Comparison of ENCODE assay signal across 45 mouse cellular contexts in genomic region chr7:139968428-139968827, GRCm38 (mm10). TPM values are rescaled to one million over a fixed set of nuclear protein-coding genes. Genes with fewer than 3 reads are reported as not detected.
DNase-seq lines count a peak whose midpoint lies in the region; ATAC-seq lines count a peak whose summit lies in the region.
"Had no signal": no experiment of that assay in that cellular context is flagged by ENCODE, and none has a peak within 500 bp of the region (broad histone marks: within the 10 kb centered on the region; RNA-seq: fewer than 3 reads in every experiment).

No protein-coding gene starts in this region.

- no peak overlapping the region for H3K4me2 ChIP-seq in midbrain, embryonic 11.5 days
- no peak overlapping the region for H3K4me2 ChIP-seq in midbrain, embryonic 16.5 days (ENCODE audit: low read length)
- H3K4me2 ChIP-seq: embryonic facial prominence, embryonic 15.5 days; forebrain, embryonic 12.5 days; heart, embryonic 15.5 days; hindbrain, embryonic 14.5 days; kidney, embryonic 15.5 days; limb, embryonic 12.5 days; liver, embryonic 15.5 days; lung, embryonic 14.5 days; midbrain, embryonic 12.5 days had no signal

- DNase-seq in midbrain, embryonic 11.5 days (ENCODE audit: low spot score, missing footprints) = peak; percentile 61
- DNase-seq in CD4-positive helper T cell, adult 2 months (ENCODE audit: low read depth, low spot score) = peak; percentile 88
- peak; percentile 80 for DNase-seq in T-cell, adult 2 months (ENCODE audit: low spot score)
- DNase-seq in natural killer cell, adult 2 months (ENCODE audit: low spot score in 2 of 2) = peak; percentile 81 to 87
- no peak for DNase-seq in urinary bladder, postnatal 4 days (ENCODE audit: low spot score in 2 of 2)
- DNase-seq in left cerebral cortex, adult 11 months (ENCODE audit: low spot score) = no peak
- DNase-seq: adrenal gland, postnatal 36 days; cerebellum, adult 2 months; cerebellum, postnatal 14 days; gastrocnemius, postnatal 25 days; heart, adult 11 months; heart, postnatal 4 days; kidney, adult 18-20 months; kidney, postnatal 25 days; lung, embryonic 14.5 days; lung, postnatal 14 days; thymus, postnatal 4 days had no signal

- peaks cover 2% of the 10 kb centered on the region; the same call in 1 of the 2 replicates for H3K27me3 ChIP-seq in midbrain, embryonic 11.5 days (ENCODE audit: control insufficient read depth, insufficient read depth, low read length)
- no peaks in the 10 kb centered on the region for H3K27me3 ChIP-seq in midbrain, embryonic 16.5 days (ENCODE audit: control insufficient read depth, insufficient read depth, low read depth, low read length)
- H3K27me3 ChIP-seq: embryonic facial prominence, embryonic 15.5 days; Patski had no signal

- H3K4me3 ChIP-seq in midbrain, embryonic 11.5 days (ENCODE audit: low read depth, low read length) = no peak overlapping the region
- no peak overlapping the region for H3K4me3 ChIP-seq in midbrain, embryonic 16.5 days (ENCODE audit: low read depth, low read length)
- H3K4me3 ChIP-seq: embryonic facial prominence, embryonic 10.5 days; embryonic facial prominence, embryonic 15.5 days; forebrain, embryonic 12.5 days; heart, embryonic 10.5 days; heart, embryonic 15.5 days; kidney, embryonic 15.5 days; left cerebral cortex, adult 2 months; limb, embryonic 12.5 days; liver, embryonic 15.5 days; midbrain, embryonic 12.5 days had no signal

- H3K27ac ChIP-seq in midbrain, embryonic 11.5 days (ENCODE audit: low read depth, low read length) = no peak overlapping the region
- no peak overlapping the region for H3K27ac ChIP-seq in midbrain, embryonic 16.5 days (ENCODE audit: low read length)
- H3K27ac ChIP-seq: embryonic facial prominence, embryonic 10.5 days; embryonic facial prominence, embryonic 15.5 days; forebrain, embryonic 12.5 days; heart, embryonic 10.5 days; heart, embryonic 15.5 days; hindbrain, embryonic 14.5 days; kidney, embryonic 15.5 days; left cerebral cortex, adult 2 months; limb, embryonic 12.5 days; liver, embryonic 15.5 days; midbrain, embryonic 12.5 days had no signal

- no peak for ATAC-seq in midbrain, embryonic 11.5 days (ENCODE audit: low FRiP score)
- ATAC-seq in midbrain, embryonic 16.5 days = no peak
- no peak for ATAC-seq in megakaryocyte, adult 5-6 weeks (ENCODE audit: poor library complexity, severe bottlenecking)
- ATAC-seq: Patski had no signal

- H3K4me1 ChIP-seq in midbrain, embryonic 11.5 days (ENCODE audit: control insufficient read depth, insufficient read depth, low read length) = no peaks in the 10 kb centered on the region
- no peaks in the 10 kb centered on the region for H3K4me1 ChIP-seq in midbrain, embryonic 16.5 days (ENCODE audit: control insufficient read depth, insufficient read depth, low read length)
- H3K4me1 ChIP-seq: heart, embryonic 10.5 days; heart, embryonic 15.5 days; kidney, embryonic 15.5 days; liver, embryonic 15.5 days; midbrain, embryonic 12.5 days had no signal

- 57% methylated on average over 5 of the region's 5 CpGs for WGBS in midbrain, embryonic 11.5 days
- WGBS in midbrain, embryonic 16.5 days = 49% methylated on average over 5 of the region's 5 CpGs

- no peak overlapping the region for H3K9ac ChIP-seq in midbrain, embryonic 11.5 days (ENCODE audit: low read length)
- no peak overlapping the region for H3K9ac ChIP-seq in midbrain, embryonic 16.5 days (ENCODE audit: low read depth, low read length)
- H3K9ac ChIP-seq: embryonic facial prominence, embryonic 15.5 days; forebrain, embryonic 12.5 days; heart, embryonic 15.5 days; hindbrain, embryonic 14.5 days; kidney, embryonic 15.5 days; limb, embryonic 12.5 days; liver, embryonic 15.5 days; lung, embryonic 14.5 days; midbrain, embryonic 12.5 days had no signal

- no peaks in the 10 kb centered on the region for H3K36me3 ChIP-seq in midbrain, embryonic 11.5 days (ENCODE audit: control insufficient read depth, insufficient read depth, low read length)
- no peaks in the 10 kb centered on the region for H3K36me3 ChIP-seq in midbrain, embryonic 16.5 days (ENCODE audit: control insufficient read depth, insufficient read depth, low read length)
- H3K36me3 ChIP-seq: embryonic facial prominence, embryonic 10.5 days; embryonic facial prominence, embryonic 15.5 days; forebrain, embryonic 12.5 days; heart, embryonic 10.5 days; heart, embryonic 15.5 days; kidney, embryonic 15.5 days; limb, embryonic 12.5 days; liver, embryonic 15.5 days; midbrain, embryonic 12.5 days had no signal

- H3K9me3 ChIP-seq in midbrain, embryonic 11.5 days (ENCODE audit: control insufficient read depth, low read length) = no peaks in the 10 kb centered on the region
- no peaks in the 10 kb centered on the region for H3K9me3 ChIP-seq in midbrain, embryonic 16.5 days (replicated peaks; ENCODE audit: control insufficient read depth, low read length, poor library complexity, severe bottlenecking)
- H3K9me3 ChIP-seq: embryonic facial prominence, embryonic 10.5 days; embryonic facial prominence, embryonic 15.5 days; forebrain, embryonic 12.5 days; heart, embryonic 10.5 days; heart, embryonic 15.5 days; kidney, embryonic 15.5 days; limb, embryonic 12.5 days; liver, embryonic 15.5 days; midbrain, embryonic 12.5 days had no signal

RNA-seq across cellular contexts. Expression of gene 6430531B16Rik, which starts 10.1 kb away (rescaled TPM):
- polyA plus RNA-seq in midbrain, embryonic 11.5 days (2014; fragmentation: Nextera tagmentation; extraction: Ambion mirVana) = 0.34 and 1.2 TPM in 2 replicates
- 0.95 and 1.0 TPM in 2 replicates for polyA plus RNA-seq in midbrain, embryonic 16.5 days (2015; fragmentation: Nextera tagmentation; extraction: Ambion mirVana)
- 1.1 and 1.2 TPM in 2 replicates for total RNA-seq in megakaryocyte, adult 5-6 weeks (2015)
- 0.89 and 2.3 TPM in 2 replicates for total RNA-seq in megakaryocyte, adult 5-6 weeks (2017)
- total RNA-seq: adrenal gland, adult 18-20 months; adrenal gland, postnatal 36 days; gastrocnemius, adult 18-20 months; gastrocnemius, postnatal 25 days; heart, postnatal 4 days; liver, adult 2 months; MEL; monocyte, adult 5-6 weeks had no signal
- polyA plus RNA-seq: heart, embryonic 15.5 days; intestine, embryonic 14.5 days; liver, embryonic 15.5 days; neural tube, embryonic 11.5 days had no signal

RNA-seq across cellular contexts. Expression of gene Adam8, which starts 23.9 kb away (rescaled TPM):
- polyA plus RNA-seq in midbrain, embryonic 11.5 days (2014; fragmentation: Nextera tagmentation; extraction: Ambion mirVana) = 1.8 TPM in 2 replicates
- polyA plus RNA-seq in midbrain, embryonic 16.5 days (2015; fragmentation: Nextera tagmentation; extraction: Ambion mirVana) = 3.0 and 3.9 TPM in 2 replicates
- 35.0 and 43.7 TPM in 2 replicates for total RNA-seq in megakaryocyte, adult 5-6 weeks (2015)
- total RNA-seq in megakaryocyte, adult 5-6 weeks (2017) = 39.3 and 51.1 TPM in 2 replicates

RNA-seq across cellular contexts. Expression of gene Utf1, which starts 24.8 kb away (rescaled TPM):
- polyA plus RNA-seq in midbrain, embryonic 11.5 days (2014; fragmentation: Nextera tagmentation; extraction: Ambion mirVana) = not detected in 2 replicates
- polyA plus RNA-seq in midbrain, embryonic 16.5 days (2015; fragmentation: Nextera tagmentation; extraction: Ambion mirVana) = not detected in 2 replicates
- total RNA-seq in megakaryocyte, adult 5-6 weeks (2015) = not detected in 2 replicates
- not detected in 2 replicates for total RNA-seq in megakaryocyte, adult 5-6 weeks (2017)
- total RNA-seq: adrenal gland, adult 18-20 months; adrenal gland, postnatal 36 days; gastrocnemius, adult 18-20 months; gastrocnemius, postnatal 25 days; heart, postnatal 4 days; layer of hippocampus, adult 18-20 months; layer of hippocampus, postnatal 10 days; left cerebral cortex, adult 2 months; left cerebral cortex, postnatal 25 days; liver, adult 2 months; megakaryocyte progenitor cell, adult 5-6 weeks; MEL; monocyte, adult 5-6 weeks; neutrophil, adult 5-6 weeks had no signal
- polyA plus RNA-seq: brain, embryonic 14.5 days; forebrain, embryonic 12.5 days; heart, embryonic 15.5 days; hindbrain, embryonic 14.5 days; intestine, embryonic 14.5 days; kidney, embryonic 15.5 days; liver, adult 2 months; liver, embryonic 15.5 days; midbrain, embryonic 12.5 days; neural tube, embryonic 11.5 days; Patski; stomach, embryonic 14.5 days had no signal

Comparison
In these comparisons a context has a peak if more than half of its experiments do, and no peak if none do; other contexts are left out.
1. DNase-seq: peak in midbrain, embryonic 11.5 days (single experiment), CD4-positive helper T cell, adult 2 months (single experiment), T-cell, adult 2 months (single experiment) and natural killer cell, adult 2 months (2 of 2); none in urinary bladder, postnatal 4 days (0 of 2) and left cerebral cortex, adult 11 months (single experiment).